Mouse (Mus musculus): Measurements from ENCODE around the gene Fam221a. TPM values are rescaled to one million over a fixed set of nuclear protein-coding genes. Genes with fewer than 3 reads are reported as not detected.

The Fam221a gene
- polyA plus RNA-seq, 1 experiment = 1.7 TPM

- Histone ChIP-seq H3K4me3 (replicated peaks; ENCODE audit: insufficient read depth, low read depth, low read length) (no peak overlapping the region), H3K27me3 (ENCODE audit: control insufficient read depth, insufficient read depth, low read length) (no peaks in the 10 kb centered on the region), H3K27ac (ENCODE audit: insufficient read depth, low read length) (no peak overlapping the region), H3K4me1 (ENCODE audit: control insufficient read depth, insufficient read depth, low read length) (no peaks in the 10 kb centered on the region)
- WGBS = 94% methylated on average over 3 of the region's 3 CpGs
- DNase-seq = no peak
- TF ChIP-seq POLR2A (IDR thresholded peaks at IDR 0.05; ENCODE audit: borderline replicate concordance, insufficient read depth, low read length) = no peak
- TF ChIP-seq CTCF (IDR thresholded peaks at IDR 0.05; ENCODE audit: borderline replicate concordance, insufficient read depth, low read depth, low read length) = no peak
These were observed 12.9 kb upstream of the Fam221a start for GRCm38 (mm10) chr6:49354613-49355012.

- WGBS = 70% methylated on average over 4 of the region's 4 CpGs
These were observed 12.4 kb upstream of the Fam221a start for GRCm38 (mm10) chr6:49355171-49355570.

GRCm38 (mm10) chr6:49360420-49360819 lies 7.1 kb upstream of the Fam221a start:
- no peak for TF ChIP-seq POLR2A (IDR thresholded peaks at IDR 0.05; ENCODE audit: borderline replicate concordance, insufficient read depth, low read length)
- no peak for TF ChIP-seq CTCF (IDR thresholded peaks at IDR 0.05; ENCODE audit: borderline replicate concordance, insufficient read depth, low read depth, low read length)
- H3K4me3 ChIP-seq (replicated peaks; ENCODE audit: insufficient read depth, low read depth, low read length) = no peak overlapping the region
- no peaks in the 10 kb centered on the region for H3K27me3 ChIP-seq (ENCODE audit: control insufficient read depth, insufficient read depth, low read length)
- H3K4me1 ChIP-seq (ENCODE audit: control insufficient read depth, insufficient read depth, low read length) = no peaks in the 10 kb centered on the region
- no peak overlapping the region for H3K27ac ChIP-seq (ENCODE audit: insufficient read depth, low read length)
- no peak for DNase-seq

More at GRCm38 (mm10) chr6:49355171-49355570, 12.4 kb upstream of the Fam221a start:
- TF ChIP-seq POLR2A (IDR thresholded peaks at IDR 0.05; ENCODE audit: borderline replicate concordance, insufficient read depth, low read length) (no peak), CTCF (IDR thresholded peaks at IDR 0.05; ENCODE audit: borderline replicate concordance, insufficient read depth, low read depth, low read length) (no peak)
- H3K4me3 ChIP-seq (replicated peaks; ENCODE audit: insufficient read depth, low read depth, low read length) = no peak overlapping the region
- H3K27me3 ChIP-seq (ENCODE audit: control insufficient read depth, insufficient read depth, low read length) = no peaks in the 10 kb centered on the region
- H3K27ac ChIP-seq (ENCODE audit: insufficient read depth, low read length) = no peak overlapping the region
- DNase-seq = no peak
- H3K4me1 ChIP-seq (ENCODE audit: control insufficient read depth, insufficient read depth, low read length) = no peaks in the 10 kb centered on the region

GRCm38 (mm10) chr6:49368212-49368611 lies 673 bp downstream of the Fam221a start:
- DNase-seq = no peak
- Histone ChIP-seq H3K4me1 (ENCODE audit: control insufficient read depth, insufficient read depth, low read length) (no peaks in the 10 kb centered on the region), H3K27me3 (ENCODE audit: control insufficient read depth, insufficient read depth, low read length) (no peaks in the 10 kb centered on the region), H3K27ac (ENCODE audit: insufficient read depth, low read length) (no peak overlapping the region), H3K4me3 (replicated peaks; ENCODE audit: insufficient read depth, low read depth, low read length) (peak overlapping the region; percentile 69)
- TF ChIP-seq CTCF (IDR thresholded peaks at IDR 0.05; ENCODE audit: borderline replicate concordance, insufficient read depth, low read depth, low read length) (no peak), POLR2A (IDR thresholded peaks at IDR 0.05; ENCODE audit: borderline replicate concordance, insufficient read depth, low read length) (no peak)
- WGBS = 21% methylated on average over 3 of the region's 3 CpGs

GRCm38 (mm10) chr6:49372705-49373104 lies 5.2 kb downstream of the Fam221a start:
- H3K27ac ChIP-seq (ENCODE audit: insufficient read depth, low read length) = no peak overlapping the region
- no peak for TF ChIP-seq CTCF (IDR thresholded peaks at IDR 0.05; ENCODE audit: borderline replicate concordance, insufficient read depth, low read depth, low read length)
- TF ChIP-seq POLR2A (IDR thresholded peaks at IDR 0.05; ENCODE audit: borderline replicate concordance, insufficient read depth, low read length) = no peak
- H3K27me3 ChIP-seq (ENCODE audit: control insufficient read depth, insufficient read depth, low read length) = no peaks in the 10 kb centered on the region
- 80% methylated on average over 4 of the region's 4 CpGs for WGBS
- no peak overlapping the region for H3K4me3 ChIP-seq (replicated peaks; ENCODE audit: insufficient read depth, low read depth, low read length)
- no peaks in the 10 kb centered on the region for H3K4me1 ChIP-seq (ENCODE audit: control insufficient read depth, insufficient read depth, low read length)
- no peak for DNase-seq

GRCm38 (mm10) chr6:49373943-49374342 lies 6.4 kb downstream of the Fam221a start:
- no peaks in the 10 kb centered on the region for H3K4me1 ChIP-seq (ENCODE audit: control insufficient read depth, insufficient read depth, low read length)
- no peak for TF ChIP-seq POLR2A (IDR thresholded peaks at IDR 0.05; ENCODE audit: borderline replicate concordance, insufficient read depth, low read length)
- no peak for TF ChIP-seq CTCF (IDR thresholded peaks at IDR 0.05; ENCODE audit: borderline replicate concordance, insufficient read depth, low read depth, low read length)
- 59% methylated on average over 2 of the region's 2 CpGs for WGBS
- no peaks in the 10 kb centered on the region for H3K27me3 ChIP-seq (ENCODE audit: control insufficient read depth, insufficient read depth, low read length)
- DNase-seq = no peak
- H3K4me3 ChIP-seq (replicated peaks; ENCODE audit: insufficient read depth, low read depth, low read length) = no peak overlapping the region
- H3K27ac ChIP-seq (ENCODE audit: insufficient read depth, low read length) = no peak overlapping the region

GRCm38 (mm10) chr6:49378328-49378727 lies 10.8 kb downstream of the Fam221a start:
- DNase-seq = no peak
- H3K4me1 ChIP-seq (ENCODE audit: control insufficient read depth, insufficient read depth, low read length) = no peaks in the 10 kb centered on the region
- no peak overlapping the region for H3K27ac ChIP-seq (ENCODE audit: insufficient read depth, low read length)
- WGBS = 51% methylated on average over 12 of the region's 12 CpGs
- no peaks in the 10 kb centered on the region for H3K27me3 ChIP-seq (ENCODE audit: control insufficient read depth, insufficient read depth, low read length)
- TF ChIP-seq CTCF (IDR thresholded peaks at IDR 0.05; ENCODE audit: borderline replicate concordance, insufficient read depth, low read depth, low read length) = no peak
- no peak for TF ChIP-seq POLR2A (IDR thresholded peaks at IDR 0.05; ENCODE audit: borderline replicate concordance, insufficient read depth, low read length)
- H3K4me3 ChIP-seq (replicated peaks; ENCODE audit: insufficient read depth, low read depth, low read length) = no peak overlapping the region

- WGBS = 65% methylated on average over 1 of the region's 1 CpGs
- no peak for DNase-seq
- H3K4me3 ChIP-seq (replicated peaks; ENCODE audit: insufficient read depth, low read depth, low read length) = no peak overlapping the region
- H3K27ac ChIP-seq (ENCODE audit: insufficient read depth, low read length) = no peak overlapping the region
- no peaks in the 10 kb centered on the region; the same call in 1 of the 2 replicates for H3K27me3 ChIP-seq (ENCODE audit: control insufficient read depth, insufficient read depth, low read length)
- TF ChIP-seq CTCF (IDR thresholded peaks at IDR 0.05; ENCODE audit: borderline replicate concordance, insufficient read depth, low read depth, low read length) = no peak
- no peak for TF ChIP-seq POLR2A (IDR thresholded peaks at IDR 0.05; ENCODE audit: borderline replicate concordance, insufficient read depth, low read length)
- no peaks in the 10 kb centered on the region for H3K4me1 ChIP-seq (ENCODE audit: control insufficient read depth, insufficient read depth, low read length)
These were observed 26.7 kb downstream of the Fam221a start for GRCm38 (mm10) chr6:49394276-49394675.

Data from cerebellum, adult 2 months (tissue).